Mouse (Mus musculus): ENCODE measurements at regions not wholly inside any gene's neighbourhood (a gene's known extent, or its start where the extent isn't known, plus 50 kb on each side); places are given as distances from the start of the nearest gene placed in this dataset.

- no peak for ATAC-seq (replicated peaks; ENCODE audit: low FRiP score, low TSS enrichment, poor library complexity, severe bottlenecking)
Measured at GRCm38 (mm10) chr13:52154844-52155587, 308.5 kb downstream of the Gadd45g start.

DNA sequence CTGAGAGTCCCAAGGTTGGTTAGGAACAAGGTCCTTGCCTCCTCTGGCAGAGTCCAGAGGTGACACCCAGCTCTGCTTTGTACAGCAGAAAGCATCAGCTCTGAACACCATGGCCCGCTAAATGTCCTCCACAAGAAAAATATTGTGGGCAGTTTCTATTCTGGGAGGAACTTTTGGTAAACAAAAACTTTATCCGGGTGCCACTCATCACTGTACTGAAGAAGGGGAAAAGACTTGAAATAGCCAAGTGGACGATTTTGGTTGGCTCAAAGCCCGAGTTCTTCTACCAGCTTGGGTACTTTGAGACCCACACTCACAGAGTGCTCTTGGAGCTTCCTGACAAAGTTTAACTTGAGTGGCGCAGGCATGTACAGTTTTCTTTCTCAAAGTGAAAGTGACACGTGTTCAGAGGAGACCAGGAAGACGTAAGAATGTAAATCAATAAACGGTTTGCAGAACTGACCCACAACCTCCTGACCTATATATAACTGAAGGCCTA is 309.2 kb downstream of the Gadd45g start:
- ATAC-seq (replicated peaks; ENCODE audit: low FRiP score, low TSS enrichment, poor library complexity, severe bottlenecking), result no peak

DNA sequence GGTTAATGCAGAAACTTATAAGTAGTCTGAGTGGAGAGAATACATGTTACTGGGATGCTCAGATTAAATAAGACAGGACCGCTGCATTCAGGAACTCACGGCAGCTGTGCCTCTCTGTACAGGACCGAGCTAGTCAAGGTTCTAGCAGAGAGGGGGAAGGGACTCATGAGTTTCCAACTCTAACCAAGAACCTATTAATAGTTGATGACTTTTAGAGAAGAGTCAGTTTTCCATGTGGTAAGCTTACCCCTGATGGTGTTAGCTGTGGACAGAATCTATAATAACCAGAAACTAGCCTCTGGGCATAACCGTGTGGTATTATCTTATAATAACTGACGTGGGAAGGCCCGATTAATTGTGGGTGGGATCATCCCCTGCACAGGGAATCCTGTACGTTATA is 316.2 kb downstream of the Gadd45g start:
- ATAC-seq (replicated peaks; ENCODE audit: low FRiP score, low TSS enrichment, poor library complexity, severe bottlenecking), result no peak

DNA sequence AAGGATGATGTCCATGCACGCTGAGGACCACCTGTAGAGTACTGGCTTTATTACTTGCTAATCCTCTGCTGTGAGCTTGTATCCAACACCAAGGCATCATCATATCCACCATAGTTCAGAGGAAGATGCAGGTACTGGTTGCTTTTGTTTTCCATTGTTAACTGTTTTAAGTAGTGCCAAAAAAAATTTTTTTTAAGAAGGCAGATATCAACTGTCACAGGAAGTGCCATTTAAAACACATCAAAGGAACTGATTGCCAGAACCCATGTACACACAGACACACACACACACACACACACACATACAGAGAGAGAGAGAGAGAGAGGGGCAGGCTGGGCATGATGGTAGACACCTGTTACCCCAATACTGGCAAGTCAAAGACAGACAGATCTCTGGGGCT is 319.1 kb downstream of the Gadd45g start:
- ATAC-seq (replicated peaks; ENCODE audit: low FRiP score, low TSS enrichment, poor library complexity, severe bottlenecking), result no peak

- ATAC-seq (replicated peaks; ENCODE audit: low FRiP score, low TSS enrichment, poor library complexity, severe bottlenecking), result no peak
Measured at GRCm38 (mm10) chr13:52167968-52168367, 321.5 kb downstream of the Gadd45g start.

GRCm38 (mm10) chr13:52172706-52173346 is 326.3 kb downstream of the Gadd45g start:
- no peak for ATAC-seq (replicated peaks; ENCODE audit: low FRiP score, low TSS enrichment, poor library complexity, severe bottlenecking)

DNA sequence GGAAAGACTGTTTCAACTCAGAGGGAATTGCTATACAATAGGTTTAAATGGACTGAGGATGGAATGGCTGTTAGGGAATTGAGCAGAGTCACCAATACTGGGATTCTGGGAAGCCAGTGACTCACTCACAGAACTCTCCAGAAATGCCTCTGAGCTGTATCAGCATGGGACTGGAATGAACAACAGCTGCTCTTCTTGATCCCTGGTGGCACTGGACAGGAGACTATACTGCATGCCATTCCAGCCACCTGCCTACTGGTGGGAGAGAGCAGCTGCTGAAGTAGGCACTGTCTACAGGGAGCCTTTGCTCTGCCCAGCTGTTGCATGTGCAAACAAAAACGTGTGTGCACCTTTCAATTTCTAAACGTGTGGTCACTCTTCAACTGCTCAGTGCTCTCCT is 329.2 kb downstream of the Gadd45g start:
- no peak for ATAC-seq (replicated peaks; ENCODE audit: low FRiP score, low TSS enrichment, poor library complexity, severe bottlenecking)

GRCm38 (mm10) chr13:52179977-52180376 is 333.5 kb downstream of the Gadd45g start:
- ATAC-seq (replicated peaks; ENCODE audit: low FRiP score, low TSS enrichment, poor library complexity, severe bottlenecking), result no peak

DNA sequence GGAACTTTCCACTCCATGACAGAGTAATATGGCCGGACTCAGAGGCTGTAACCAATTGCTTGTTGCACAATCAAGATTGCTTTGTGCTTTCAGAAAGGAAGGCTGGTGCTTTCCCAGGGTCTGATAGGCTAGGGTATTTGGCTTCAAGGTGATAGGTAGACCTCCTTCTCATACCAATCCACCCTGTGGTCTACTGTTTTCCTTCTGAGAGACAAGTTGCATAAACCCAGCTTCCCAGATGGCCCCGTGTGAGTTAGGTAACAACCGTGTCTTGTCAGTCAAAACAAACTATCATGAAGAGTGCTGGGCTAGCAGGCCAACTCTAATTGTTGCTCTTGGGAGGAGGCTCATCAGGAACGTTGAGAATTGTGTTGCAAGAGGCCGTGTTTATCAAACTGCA is 337.2 kb downstream of the Gadd45g start:
- no peak for ATAC-seq (replicated peaks; ENCODE audit: low FRiP score, low TSS enrichment, poor library complexity, severe bottlenecking)

- ATAC-seq (replicated peaks; ENCODE audit: low FRiP score, low TSS enrichment, poor library complexity, severe bottlenecking), result no peak
Measured at GRCm38 (mm10) chr13:52185574-52185973, 339.1 kb downstream of the Gadd45g start.

GRCm38 (mm10) chr13:52187841-52188604 is 341.5 kb downstream of the Gadd45g start:
- ATAC-seq (replicated peaks; ENCODE audit: low FRiP score, low TSS enrichment, poor library complexity, severe bottlenecking), result no peak

- no peak for ATAC-seq (replicated peaks; ENCODE audit: low FRiP score, low TSS enrichment, poor library complexity, severe bottlenecking)
Measured at GRCm38 (mm10) chr13:52188605-52189003, 342.1 kb downstream of the Gadd45g start.

GRCm38 (mm10) chr13:52189382-52189923 is 341.6 kb downstream of the Diras2 start:
- no peak for ATAC-seq (replicated peaks; ENCODE audit: low FRiP score, low TSS enrichment, poor library complexity, severe bottlenecking)

- ATAC-seq (replicated peaks; ENCODE audit: low FRiP score, low TSS enrichment, poor library complexity, severe bottlenecking), result no peak
Measured at GRCm38 (mm10) chr13:52190256-52190655, 340.8 kb downstream of the Diras2 start.

DNA sequence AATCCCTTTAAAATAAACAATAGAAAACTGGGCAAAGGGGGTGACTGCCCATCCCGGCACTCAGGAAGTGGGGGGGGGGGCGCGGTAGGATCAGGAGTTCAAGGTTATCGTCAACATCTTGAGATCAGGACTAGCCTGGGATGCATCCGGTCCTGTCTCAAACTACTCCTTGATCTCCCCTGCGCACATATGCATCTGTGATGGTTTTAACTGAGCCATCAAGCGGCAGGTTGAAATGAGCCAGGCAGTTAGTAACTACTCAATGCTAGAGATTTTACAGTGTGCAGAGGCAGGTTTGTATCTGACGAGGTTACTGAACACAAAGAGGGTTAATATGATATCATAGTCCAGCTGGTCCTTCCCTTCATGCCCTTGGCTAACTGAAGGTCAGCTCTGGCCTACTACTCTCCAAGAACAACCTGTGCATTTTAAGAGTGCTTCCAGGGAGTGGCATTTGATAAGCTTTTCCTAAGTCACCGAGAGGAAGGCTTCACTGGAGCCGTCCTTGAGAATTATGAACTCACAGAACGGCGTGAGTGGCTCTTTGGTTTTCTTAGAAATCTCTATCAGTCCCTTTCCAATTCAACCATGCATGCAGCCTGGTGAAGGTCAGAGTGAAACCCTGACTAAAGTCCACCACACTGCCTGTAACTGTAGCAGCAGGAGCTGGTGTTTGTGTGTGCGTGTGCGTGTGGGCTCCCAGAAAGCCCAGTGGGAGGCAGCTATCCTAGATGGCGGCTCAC is 340.1 kb downstream of the Diras2 start:
- ATAC-seq (replicated peaks; ENCODE audit: low FRiP score, low TSS enrichment, poor library complexity, severe bottlenecking), result no peak

GRCm38 (mm10) chr13:52196917-52197316 is 334.2 kb downstream of the Diras2 start:
- no peak for ATAC-seq (replicated peaks; ENCODE audit: low FRiP score, low TSS enrichment, poor library complexity, severe bottlenecking)

GRCm38 (mm10) chr13:52198649-52199348 is 332.3 kb downstream of the Diras2 start:
- ATAC-seq (replicated peaks; ENCODE audit: low FRiP score, low TSS enrichment, poor library complexity, severe bottlenecking), result no peak

DNA sequence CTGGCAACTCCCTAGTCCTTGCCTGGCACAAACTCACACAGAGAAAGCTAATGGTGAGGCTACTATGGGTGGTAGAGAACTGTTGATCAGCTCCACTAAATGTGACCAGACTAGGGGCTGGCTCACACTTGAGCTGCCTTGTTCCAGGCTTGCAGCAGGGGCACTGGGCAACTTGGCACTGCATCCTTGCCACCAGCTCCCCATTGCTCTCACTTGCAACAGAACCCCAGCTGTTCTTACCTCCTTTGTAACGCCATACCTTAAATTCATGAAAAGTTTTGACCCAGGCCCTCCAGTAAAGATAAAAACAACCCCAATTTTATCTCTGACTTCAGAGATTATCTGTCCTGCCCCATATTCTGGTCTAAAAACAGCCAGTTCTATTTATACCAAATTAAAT is 328.7 kb downstream of the Diras2 start:
- ATAC-seq (replicated peaks; ENCODE audit: low FRiP score, low TSS enrichment, poor library complexity, severe bottlenecking), result no peak

GRCm38 (mm10) chr13:52205951-52206350 is 325.1 kb downstream of the Diras2 start:
- no peak for ATAC-seq (replicated peaks; ENCODE audit: low FRiP score, low TSS enrichment, poor library complexity, severe bottlenecking)
